Mouse (Mus musculus) adrenal gland, adult 8-10 months (tissue): ENCODE data around the gene Ebf1. TPM values are rescaled to one million over a fixed set of nuclear protein-coding genes. Genes with fewer than 3 reads are reported as not detected.

Experiments
- DNase-seq: peaks from one replicate; pipeline ENCODE4 v3.0.0; 2022
- total RNA-seq, 4 experiments: library from RNA; stranded (reverse); gene quantifications; 2 replicates each; pipeline ENCODE4 v1.2.4; 2022

The Ebf1 gene
- total RNA-seq, 4 experiments from 2014 or later = 14.1 to 32.8 (median 23.1) TPM

- no peak for DNase-seq
Measured at GRCm38 (mm10) chr11:44705811-44706210, 88.7 kb downstream of the Ebf1 start.

DNA sequence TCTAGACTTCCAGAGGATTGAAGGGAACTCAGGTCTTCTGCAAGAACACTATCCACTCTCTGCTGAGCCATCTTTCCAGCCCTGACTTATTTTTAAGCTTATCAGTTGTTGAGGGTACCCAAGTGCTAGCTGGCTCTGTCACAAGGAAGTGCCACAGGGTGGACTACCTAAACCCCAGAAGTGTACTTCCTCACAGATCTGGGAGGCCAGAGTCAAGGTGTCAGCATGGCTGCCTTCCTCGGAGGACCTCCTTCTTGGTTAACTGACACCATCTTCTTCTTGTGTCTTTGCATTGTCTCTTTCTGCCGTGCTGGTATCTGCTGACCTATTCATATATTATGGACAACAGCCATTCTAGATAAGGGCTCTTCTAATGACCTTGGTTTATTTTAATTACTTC, 89.3 kb downstream of the Ebf1 start:
- DNase-seq = no peak

GRCm38 (mm10) chr11:44707381-44708289, 90.5 kb downstream of the Ebf1 start:
- no peak for DNase-seq

GRCm38 (mm10) chr11:44708290-44708685, 91.2 kb downstream of the Ebf1 start:
- no peak for DNase-seq

- no peak for DNase-seq
Measured at GRCm38 (mm10) chr11:44709073-44709618, 92.0 kb downstream of the Ebf1 start.

- no peak for DNase-seq
Measured at GRCm38 (mm10) chr11:44709869-44710460, 92.8 kb downstream of the Ebf1 start.

DNA sequence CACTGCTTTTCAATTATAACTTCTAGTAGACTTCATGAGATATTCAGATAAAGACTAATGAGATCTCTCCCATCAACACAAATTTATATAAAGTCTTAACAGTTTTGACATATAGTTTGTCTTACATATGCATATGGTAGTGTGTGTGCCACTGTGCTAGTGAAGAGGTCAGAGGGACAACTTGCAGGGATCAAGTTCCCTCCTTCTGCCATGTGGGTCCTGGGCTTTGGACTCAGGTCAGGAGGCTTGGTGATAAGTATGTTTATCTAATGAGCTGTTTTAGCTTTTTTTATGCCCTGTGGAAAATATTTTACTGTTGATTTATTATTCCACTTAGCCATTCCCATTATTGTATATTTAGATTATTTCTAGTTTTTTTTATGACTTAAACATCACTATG, 93.7 kb downstream of the Ebf1 start:
- DNase-seq = no peak

GRCm38 (mm10) chr11:44714188-44714587, 97.1 kb downstream of the Ebf1 start:
- DNase-seq = no peak

- DNase-seq = no peak
Measured at GRCm38 (mm10) chr11:44715776-44716175, 98.7 kb downstream of the Ebf1 start.

DNA sequence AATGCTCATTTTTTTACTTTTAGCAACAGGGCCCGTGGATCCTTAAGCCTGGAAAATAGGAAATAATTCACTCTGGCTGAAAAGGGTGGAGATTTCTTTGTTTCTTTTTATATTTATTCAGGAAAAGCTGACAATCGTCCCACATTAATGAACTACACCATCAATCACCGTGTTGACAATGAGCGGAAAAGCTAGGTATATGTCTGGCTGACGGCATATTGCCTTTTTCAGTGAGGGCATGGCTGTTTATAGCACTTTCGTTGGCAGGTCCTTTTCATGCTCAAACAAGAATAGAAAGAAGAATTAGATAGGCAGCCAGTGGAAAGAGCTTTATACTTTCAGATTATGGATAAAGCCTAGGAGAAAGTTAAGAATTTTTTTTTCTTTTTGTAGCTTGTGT, 99.8 kb downstream of the Ebf1 start:
- no peak for DNase-seq

DNA sequence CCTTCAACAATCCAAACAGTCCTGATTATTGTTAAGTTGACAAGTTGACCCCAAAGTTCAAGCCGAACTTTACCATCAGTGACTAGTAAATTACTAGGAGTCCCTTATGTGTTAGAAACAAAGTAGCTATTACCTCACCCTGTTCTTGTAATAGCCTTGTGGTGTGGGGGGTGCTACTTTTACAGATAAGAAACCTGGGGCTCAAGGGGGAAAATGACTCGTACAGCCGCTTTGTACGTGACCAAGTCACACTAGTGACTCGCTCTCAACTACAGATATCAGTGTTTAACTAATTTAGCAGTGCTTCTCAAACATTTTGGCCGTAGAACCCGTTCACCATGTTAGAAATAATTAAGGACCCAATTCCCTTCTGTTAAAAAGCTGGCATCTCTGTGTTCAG, 100.5 kb downstream of the Ebf1 start:
- DNase-seq = no peak

DNA sequence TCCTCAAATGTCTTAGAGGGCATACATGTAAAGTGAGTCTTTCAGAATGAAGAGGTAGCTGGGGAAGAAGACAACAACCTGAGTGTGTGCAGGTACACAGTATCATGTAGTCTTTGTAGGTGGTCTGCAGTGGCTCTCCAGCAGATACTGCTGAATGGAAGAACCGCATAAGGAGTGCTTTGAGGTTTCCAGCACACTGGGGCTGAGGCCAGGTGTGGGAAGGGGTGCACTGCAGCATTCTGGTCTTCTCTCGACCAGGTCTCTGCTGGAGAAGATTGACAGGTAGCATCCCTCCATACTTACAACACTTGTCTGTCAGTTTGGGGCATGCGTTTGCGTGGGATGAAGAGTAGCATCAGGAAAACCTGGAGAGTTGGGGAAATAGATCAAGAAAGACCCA, 104.9 kb downstream of the Ebf1 start:
- no peak for DNase-seq

DNA sequence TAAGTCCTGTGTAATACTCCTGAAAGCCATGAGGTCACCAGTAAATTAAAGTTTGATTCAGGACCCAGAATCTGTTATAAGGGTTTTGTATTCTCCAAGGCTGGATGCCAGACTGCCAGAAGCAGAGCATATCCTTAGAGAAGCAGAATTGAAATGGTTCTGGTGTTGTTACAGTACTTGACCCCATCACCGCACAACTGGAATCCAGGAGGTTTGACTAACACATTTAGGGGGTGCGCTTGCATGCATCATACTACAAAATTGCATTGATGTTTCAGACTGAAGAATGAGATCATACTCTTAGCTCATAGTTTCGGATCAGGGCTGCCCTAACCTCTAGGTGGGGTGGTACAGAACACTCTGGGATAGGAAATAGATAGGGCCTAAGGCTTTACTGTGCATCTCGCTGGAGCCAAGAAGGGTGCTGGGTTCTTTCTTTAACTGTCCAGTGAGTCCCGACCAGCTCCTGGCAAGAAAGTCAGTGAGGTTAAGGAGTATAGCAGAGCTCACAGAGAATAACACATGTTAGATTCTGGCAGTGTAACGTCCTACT, 106.9 kb downstream of the Ebf1 start:
- no peak for DNase-seq

DNA sequence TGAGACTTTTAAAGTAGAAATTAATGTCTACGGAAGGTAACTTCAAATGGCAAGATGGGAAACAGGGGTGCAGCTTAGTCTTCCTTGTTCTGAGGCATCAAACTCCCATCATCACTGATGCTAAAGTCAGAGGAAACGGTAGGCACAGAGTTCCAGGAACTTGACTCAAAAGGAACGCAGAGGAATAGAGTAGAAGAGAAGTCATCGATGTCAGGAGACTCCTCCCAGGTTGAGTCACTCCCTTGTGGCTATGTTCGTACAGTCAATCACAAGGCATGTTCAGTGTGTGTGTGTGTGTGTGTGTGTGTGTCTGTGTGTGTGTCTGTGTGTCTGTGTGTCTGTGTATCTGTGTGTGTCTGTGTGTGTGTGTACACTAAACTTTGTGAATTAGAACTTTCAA, 108.6 kb downstream of the Ebf1 start:
- DNase-seq = no peak

DNA sequence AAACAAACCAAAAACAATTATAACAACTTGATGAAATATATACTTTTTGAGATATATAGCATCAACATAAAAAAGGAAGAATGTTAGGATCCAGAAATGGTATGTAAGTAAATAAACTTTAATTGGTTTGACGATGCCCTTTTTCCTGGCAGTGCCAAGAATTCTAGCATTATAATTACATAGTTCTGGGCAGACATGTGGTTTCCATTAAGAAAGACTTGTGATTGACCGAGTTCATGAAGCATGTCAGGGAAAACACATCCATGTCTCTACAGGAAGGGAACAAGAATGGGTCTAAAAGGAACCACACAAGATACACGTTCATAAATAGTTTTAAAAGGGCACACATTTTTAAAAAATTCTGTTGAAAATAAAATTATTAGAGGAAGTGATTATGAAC, 110.3 kb downstream of the Ebf1 start:
- DNase-seq = no peak

- DNase-seq = no peak
Measured at GRCm38 (mm10) chr11:44727821-44728220, 110.7 kb downstream of the Ebf1 start.

DNA sequence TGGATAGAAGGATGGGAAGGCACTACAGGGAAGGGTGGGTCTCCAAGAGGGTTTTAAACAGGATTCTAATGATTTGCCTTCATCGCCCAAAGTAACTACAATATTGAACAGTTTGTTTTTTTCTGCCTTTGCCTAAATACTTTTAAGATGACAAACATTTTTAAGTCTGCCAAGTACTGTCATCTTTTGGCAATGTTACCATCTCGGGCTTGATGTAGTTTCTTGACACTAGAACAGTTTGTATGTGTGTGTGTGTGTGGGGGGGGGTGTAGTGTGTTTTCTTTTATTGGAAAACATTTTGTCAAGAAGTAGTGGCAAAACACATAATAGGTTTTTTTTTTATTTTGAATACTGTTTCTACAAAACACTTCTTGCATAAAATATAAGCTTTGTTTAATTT, 111.2 kb downstream of the Ebf1 start:
- no peak for DNase-seq

GRCm38 (mm10) chr11:44729931-44730330, 112.8 kb downstream of the Ebf1 start:
- DNase-seq = no peak

GRCm38 (mm10) chr11:44731763-44732162, 114.6 kb downstream of the Ebf1 start:
- DNase-seq = no peak

- DNase-seq = no peak
Measured at GRCm38 (mm10) chr11:44733276-44733675, 116.2 kb downstream of the Ebf1 start.

- DNase-seq = no peak
Measured at GRCm38 (mm10) chr11:44738046-44738445, 120.9 kb downstream of the Ebf1 start.

GRCm38 (mm10) chr11:44738820-44739219, 121.7 kb downstream of the Ebf1 start:
- DNase-seq = no peak

DNA sequence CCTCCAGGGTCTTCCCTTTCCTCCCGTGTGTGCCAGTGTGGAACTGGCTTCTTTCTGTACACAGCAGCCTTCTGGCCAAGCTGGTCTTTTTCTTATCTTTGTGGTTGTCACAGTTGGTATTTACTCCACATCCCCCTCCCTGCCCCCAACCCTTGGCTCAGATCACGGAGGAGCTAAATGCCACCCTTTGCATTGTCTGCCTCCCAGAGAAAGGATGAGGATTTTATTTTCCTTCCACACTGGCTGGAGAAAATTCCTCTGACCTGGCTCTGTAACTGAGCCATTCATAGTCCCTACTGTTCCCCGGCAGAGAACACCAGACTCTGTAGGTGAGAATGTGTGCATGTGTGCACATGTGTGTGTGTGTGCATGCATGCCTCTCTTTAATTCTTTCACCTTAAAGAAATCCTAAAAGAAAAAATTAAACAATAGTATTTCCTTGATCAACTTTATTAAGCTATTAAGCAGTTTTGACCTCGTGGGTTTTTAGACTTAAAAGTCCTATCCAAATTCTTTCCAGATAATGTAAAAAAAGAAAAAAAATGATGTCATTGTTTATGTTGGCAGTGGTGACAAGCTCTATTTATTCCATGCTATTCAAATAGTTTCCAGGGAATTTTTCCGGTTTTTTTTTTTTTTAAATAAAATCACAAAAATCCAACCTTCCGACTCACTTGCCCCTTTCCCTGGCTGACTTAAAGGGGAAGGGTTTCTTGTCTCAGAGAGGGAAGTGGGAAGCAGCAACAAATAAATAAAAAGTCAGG, 123.3 kb downstream of the Ebf1 start:
- DNase-seq = no peak
